In genomic region chr7:40072478-40072877, GRCm38 (mm10) we compare ENCODE assay signal across 10 mouse cellular contexts.
A peak's percentile ranks its signal among the peaks of the same experiment; 100 is the strongest.
DNase-seq lines count a peak whose midpoint lies in the region.
"Had no signal": no experiment of that assay in that cellular context is flagged by ENCODE, and none has a peak within 500 bp of the region (broad histone marks: within the 10 kb centered on the region; RNA-seq: fewer than 3 reads in every experiment).

No protein-coding gene starts in this region.

- DNase-seq in heart, postnatal 4 days: peak; percentile 12
- no peak for DNase-seq in heart, adult 18-20 months
- peak; percentile 19 for DNase-seq in 3T3-L1 (ENCODE audit: low read depth, low spot score)
- DNase-seq in brain, adult 2 months (ENCODE audit: low read depth, low spot score): peak; percentile 40
- DNase-seq in left cerebral cortex, postnatal 36 days (ENCODE audit: low spot score in 2 of 2): peak; percentile 6
- DNase-seq in yolk sac, embryonic 10.5 days (ENCODE audit: low spot score): no peak
- DNase-seq in spleen, postnatal 4 days (ENCODE audit: low spot score in 2 of 2): no peak
- no peak for DNase-seq in adrenal gland, adult 18-20 months (ENCODE audit: low spot score in 2 of 2)
- DNase-seq: cerebellum, adult 11-12 months; gastrocnemius, postnatal 10 days had no signal

- intact Hi-C loops in left cerebral cortex, postnatal 36 days (cut with DNase I): loop anchor here (5.0 kb wide), 2 partner anchors 200 to 870 kb away; no protein-coding TSS in a partner anchor

Comparison
In these comparisons a context has a peak if more than half of its experiments do, and no peak if none do; other contexts are left out.
1. DNase-seq: peak in heart, postnatal 4 days (single experiment), 3T3-L1 (single experiment), brain, adult 2 months (single experiment) and left cerebral cortex, postnatal 36 days (2 of 2); none in heart, adult 18-20 months (0 of 2), yolk sac, embryonic 10.5 days (single experiment), spleen, postnatal 4 days (0 of 2) and adrenal gland, adult 18-20 months (0 of 2).